Mouse (Mus musculus): ENCODE data around the gene Mat2a.

Gene Mat2a

DNA sequence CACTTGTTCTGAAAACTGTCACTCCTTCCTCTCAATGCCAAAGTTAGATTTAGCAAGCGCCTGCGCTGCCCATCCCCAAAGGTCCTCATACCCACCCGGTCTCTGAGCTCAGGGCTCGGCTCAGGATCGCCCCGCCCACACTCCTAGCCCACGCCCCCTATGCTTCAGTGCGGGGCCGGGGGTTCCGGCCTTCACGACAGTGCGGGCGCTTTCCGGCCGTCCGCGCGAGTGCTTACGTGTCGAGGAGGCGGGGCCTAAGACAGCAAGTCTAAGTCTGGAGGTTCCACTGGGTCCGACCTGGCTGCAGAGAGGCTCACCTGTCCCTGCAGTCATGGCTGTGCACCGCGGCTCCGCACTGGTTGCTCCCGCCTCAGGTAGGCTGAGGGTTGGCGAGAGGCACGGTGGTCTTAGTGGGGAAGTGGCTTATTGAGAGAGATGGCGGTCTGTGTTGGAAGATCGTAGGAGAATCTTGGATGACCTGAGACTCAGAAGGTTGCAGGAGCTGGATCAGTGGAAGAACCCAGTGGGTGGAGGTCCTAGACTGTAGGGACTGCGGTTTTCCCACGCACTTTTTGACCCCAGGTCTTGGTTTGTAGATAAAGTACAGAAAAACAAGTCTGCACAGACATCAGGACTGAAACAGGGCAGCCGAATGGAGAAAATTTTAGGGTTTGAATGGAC, 25.1 kb downstream of the Mat2a start, which contains the start of gene Ggcx:
TSS of gene Ggcx (plus strand) at position 233 of the 681 bp plus-strand sequence.
- DNase-seq, result peak; percentile 92

DNA sequence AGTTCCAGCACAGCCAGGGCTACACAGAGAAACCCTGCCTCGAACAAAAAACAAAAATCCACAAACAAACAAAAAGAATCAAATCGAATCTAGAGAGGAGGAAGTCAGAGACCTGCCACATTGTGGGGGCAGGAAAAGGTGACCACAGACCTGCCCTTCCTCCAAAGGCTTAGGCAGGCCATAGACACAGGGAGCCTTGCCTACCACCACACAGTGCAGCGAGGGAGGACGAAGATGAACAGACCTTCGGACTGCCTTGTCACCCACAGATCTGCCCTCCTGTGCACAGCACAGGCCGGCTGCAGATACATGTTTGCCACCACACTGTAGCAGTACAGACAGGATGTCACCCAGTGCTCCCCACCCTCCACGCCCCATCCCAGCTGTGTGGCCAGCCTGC, 28.8 kb downstream of the Mat2a start:
- DNase-seq, result no peak

DNA sequence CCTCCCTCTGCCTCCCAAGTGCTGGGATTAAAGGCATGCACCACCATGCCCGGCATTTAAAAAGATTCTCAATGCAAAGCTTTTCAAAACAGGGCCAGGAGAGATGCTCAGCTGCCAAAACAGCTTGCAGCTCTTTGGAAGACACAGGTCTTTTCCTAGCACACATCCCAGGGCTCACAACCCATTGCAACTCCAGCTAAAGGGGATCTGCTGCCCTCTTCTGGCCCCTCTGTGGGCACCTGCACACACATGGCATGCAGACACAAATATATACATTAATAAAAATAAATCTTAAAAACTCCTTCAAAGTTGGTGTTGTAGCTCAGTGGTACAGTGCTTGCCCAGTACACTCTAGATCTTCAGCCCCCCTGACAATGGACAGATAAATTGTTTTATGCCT, 29.4 kb downstream of the Mat2a start:
- no peak for DNase-seq

DNA sequence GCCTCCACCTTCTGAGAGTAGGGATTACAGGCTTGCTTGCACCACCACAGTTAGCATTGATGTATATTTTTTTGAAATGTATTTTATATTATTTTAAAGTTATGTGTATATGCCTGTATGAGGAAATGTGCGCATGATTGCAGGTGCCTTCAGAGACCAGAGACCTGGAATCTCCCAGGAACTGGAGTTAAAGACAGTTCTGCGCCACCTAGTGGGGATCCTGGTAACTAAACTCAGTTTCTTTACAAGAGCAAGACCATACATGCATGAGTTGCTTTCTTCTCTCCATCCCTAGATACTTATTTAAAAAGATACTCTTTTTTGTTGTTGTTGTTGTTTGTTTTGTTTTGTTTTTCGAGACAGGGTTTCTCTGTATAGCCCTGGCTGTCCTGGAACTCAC, 29.8 kb downstream of the Mat2a start:
- peak; percentile 56 for DNase-seq

DNA sequence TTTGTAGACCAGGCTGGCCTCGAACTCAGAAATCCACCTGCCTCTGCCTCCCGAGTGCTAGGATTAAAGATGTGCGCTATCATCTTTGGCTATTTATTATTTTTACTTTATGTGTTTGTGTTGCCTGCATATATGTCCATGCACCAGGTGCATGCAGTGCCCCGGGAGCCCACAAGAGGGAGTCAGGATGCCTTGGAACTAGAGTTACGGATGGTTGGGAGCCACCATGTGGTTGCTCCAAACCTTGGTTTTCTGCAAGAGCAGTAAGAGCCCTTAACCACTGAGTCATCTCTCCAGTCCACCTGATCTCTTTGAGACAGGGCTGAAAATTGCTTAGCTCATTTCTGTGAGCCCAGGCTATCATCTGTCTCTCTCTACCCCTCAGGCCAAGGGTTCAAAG, 32.2 kb downstream of the Mat2a start:
- peak; percentile 70 for DNase-seq

DNA sequence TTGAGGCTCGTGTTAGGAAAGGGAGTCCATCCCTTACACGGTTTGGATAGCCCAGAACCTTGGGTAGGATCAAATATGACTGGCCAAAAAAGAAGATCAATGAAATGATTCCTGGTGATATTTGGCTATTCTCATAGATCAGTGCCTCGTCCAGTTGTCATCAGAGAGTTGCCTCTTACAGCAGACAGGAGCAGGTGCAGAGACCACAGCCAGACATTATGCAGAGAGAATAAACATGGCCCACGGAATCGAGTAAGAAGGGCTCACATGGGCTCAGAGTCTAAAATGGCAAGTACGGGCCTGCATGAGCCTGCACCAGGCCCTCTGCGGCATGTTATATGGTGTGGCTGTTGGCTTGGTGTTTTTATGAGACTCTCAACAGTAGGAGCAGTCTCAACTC, 34.0 kb downstream of the Mat2a start:
- DNase-seq, result no peak

DNA sequence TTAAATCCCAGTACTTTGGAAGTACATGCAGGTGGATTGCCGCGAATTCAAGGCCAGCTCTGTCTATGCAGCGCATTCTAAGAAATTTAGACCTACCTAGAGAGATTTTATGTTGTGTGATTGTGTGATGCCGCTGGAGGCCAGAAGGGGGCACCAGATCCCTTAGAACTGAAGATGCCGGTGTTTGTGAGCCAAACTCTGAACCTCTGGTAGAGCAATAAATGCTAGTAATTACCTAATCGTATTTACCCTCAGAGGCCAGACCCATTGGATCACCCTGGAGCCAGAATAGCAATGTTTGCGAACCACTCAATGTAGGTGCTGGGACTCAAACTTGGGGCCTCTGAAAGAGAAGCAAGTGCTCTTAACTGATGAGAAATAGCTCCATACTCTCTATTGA, 37.5 kb downstream of the Mat2a start:
- peak; percentile 56 for DNase-seq

DNA sequence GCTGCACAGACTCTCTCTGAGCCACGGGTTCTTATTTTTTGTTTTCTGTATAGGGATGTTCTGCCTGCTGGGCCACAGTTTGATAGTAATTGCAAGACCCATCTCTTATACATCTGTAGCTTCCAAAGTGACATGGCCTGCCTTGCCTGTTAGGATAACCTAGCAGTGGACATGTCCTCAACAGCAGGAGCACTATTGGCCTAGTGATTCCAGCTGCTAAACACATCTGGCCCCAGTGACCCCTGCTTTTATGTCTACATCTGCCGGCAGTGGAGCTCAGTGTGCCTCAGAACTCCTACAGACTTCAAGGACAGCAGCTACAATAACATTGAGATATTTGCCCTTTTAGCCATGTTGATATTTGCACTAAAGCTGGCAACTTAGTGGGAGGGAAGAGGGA, 39.4 kb downstream of the Mat2a start:
- DNase-seq, result no peak

DNA sequence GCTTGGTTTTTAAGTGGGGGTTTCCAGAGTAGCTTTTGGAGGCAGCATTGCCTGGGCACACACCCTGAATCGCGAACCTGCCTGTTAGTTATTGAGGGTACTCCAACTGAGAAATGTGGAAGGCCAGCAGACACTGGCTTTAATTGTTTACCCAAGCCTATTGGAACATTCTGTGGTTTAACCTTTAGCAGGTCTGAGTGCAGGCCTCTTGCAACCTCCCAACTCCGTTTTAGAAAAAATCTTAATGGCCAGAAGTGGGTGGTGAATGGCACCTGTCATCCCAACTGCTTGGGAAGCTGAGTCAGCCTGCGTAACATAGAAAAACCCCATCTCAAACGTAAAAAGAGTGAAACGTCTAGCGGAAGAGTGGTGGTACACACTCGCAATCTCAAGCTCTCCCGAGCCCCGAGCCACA, 42.5 kb downstream of the Mat2a start:
- DNase-seq, result no peak

DNA sequence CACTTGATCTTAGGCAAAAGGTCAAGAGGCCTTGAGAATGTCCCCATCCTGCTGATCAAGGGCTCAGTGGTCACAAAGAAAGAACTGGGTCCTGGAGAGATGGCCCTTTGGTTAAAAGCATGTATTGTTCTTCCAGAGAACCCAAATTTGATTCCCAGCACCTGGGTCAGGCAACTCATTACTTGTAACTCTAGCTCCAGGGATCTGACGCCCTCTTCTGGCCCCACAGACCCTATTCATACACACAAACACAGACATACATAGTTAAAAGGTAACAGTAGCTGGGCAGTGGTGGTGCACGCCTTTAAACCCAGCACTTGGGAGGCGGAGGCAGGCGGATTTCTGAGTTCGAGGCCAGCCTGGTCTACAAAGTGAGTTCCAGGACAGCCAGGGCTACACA, 47.0 kb downstream of the Mat2a start:
- DNase-seq, result no peak

DNA sequence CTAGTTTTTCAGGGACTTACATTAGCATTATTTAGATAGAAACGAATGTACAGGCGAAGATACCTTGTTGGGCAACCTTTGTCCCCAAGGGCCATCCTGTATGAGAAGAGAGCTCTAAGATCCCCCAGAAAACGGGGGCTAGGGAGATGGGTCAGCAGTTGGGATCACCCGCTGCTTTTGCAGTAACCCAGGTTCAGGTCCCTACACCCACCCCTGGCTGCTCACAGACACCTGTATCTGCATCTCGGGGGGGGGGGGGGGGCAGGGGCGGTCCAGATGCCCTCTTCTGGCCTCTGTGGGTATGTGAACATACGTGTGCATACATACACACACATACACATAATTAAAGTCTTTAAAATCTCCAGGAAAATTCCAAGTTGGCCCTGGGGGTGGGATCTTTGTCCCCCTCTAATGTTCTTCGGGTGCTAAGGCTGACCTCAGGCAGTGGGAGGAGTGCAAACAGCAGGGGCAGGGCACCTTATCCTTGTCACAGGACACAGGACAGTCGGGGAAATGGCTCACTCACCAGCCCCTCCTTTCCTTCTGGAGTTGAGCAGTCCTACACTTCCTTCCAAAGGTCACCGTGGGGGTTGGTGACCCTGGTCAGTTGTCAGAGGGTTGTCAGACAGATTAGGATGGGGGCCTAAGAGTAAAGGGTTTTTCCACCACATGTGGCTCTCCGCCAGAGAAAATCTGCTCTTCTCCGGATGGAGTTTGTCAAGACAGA, 48.4 kb downstream of the Mat2a start:
- DNase-seq, result no peak

DNA sequence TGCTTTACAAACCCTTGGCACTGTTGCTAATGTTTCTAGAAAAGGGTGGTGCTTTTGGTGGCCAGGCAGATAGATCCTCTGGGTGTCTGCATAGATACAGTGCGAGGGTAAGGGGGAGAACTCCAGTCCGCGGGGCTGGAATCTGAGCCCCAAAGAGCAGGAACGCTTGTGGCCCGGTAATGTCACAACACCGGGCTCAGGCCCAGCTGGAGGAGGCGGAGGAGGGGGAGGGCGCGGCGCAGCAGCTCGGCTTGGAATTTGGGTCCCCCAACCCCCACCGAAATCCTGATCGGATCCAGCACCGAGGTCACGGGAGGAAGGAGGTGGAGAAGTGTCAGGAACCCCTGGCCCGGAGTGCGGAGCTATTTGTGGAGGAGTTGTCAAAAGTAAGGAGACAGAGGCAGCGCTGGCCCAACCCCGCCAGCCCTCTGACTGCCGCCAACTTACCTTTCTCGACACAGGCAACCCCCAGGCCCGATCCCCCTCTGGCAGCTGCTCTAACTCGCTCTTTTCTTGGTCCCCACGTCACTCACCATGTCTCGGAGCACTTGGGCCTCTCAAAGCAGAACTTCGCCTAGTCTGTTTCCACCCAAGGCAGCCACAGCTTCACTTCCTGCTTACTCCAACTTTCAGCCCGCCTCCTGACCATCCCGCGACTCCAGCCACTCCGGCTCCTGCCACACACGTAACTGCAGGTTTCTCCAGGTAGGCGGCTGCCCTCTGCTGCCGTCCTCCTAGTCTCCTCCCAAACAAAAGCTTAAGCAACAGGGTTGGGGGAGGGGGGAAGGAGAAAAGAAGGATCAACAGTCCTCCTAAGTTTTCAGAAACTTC, 49.2 kb downstream of the Mat2a start, which contains the start of gene Vamp8:
TSS of gene Vamp8 (minus strand) at position 763 of the 831 bp plus-strand sequence.
- peak; percentile 51 for DNase-seq

DNA sequence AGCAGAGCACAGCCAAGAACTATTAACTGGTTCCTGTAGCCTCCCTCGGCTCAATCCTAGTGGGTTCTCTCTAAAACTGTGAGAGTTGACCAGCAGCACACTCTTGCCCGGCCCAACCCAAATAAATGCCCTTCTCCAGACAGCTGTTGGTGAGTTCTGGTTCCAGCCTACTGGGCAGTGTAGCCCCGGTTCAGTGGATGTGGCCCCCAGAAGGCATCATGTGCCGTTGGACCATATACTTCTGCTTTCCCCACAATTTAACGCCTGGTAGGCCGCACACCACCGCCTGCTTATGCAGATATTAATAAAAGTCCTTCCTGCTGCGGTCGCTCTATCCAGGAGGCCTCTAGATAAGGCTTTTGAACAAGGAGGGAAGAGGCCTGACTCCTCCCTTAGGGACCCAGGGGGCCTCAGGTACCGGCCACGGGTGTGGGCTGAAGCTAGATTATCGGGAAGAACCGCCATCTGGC, 49.9 kb downstream of the Mat2a start:
- peak; percentile 21 for DNase-seq

DNA sequence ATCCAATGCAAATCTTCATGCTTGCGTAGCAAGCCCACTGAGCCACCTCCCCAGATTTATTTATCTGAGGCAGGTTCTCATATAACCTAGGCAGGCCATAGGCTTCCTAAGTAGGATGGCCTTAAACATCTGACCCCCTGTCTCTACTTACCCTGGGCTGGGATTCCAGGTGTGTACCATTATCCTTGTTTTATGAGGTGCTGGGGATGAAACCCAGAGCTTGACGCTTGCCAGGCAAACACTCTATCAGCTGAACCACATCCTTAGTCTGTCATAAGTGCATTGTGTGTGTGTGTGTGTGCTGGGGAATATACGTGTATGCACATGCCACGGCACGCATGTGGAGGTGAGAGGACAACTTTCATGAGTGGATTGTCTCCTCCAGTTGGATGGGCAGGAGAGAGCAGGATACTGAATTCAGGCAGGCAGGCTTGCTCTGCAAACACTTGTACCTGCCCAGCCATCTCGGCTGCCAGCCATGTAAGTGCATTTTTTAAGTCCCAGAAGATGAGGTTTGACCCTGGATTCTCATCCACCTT, 50.5 kb downstream of the Mat2a start:
- no peak for DNase-seq

DNA sequence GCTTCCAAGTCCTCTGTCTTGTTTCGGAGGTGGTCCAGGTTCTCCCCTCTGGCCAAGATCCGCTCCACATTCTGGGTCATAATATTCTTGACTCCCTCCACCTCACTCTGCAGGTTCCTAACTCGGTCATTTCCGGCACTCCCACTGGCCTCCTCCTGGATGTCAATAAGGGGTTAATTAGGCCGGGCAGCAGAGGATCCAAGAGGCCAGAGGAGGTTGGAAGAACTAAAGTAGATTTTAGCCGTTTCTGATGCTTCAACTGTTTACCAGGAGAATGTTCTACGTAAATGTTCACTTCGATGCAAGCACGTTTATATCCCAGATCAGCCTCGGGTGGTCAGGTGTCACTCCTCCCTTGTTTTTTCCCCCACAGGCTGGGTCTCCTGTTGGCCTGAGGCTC, 51.1 kb downstream of the Mat2a start:
- DNase-seq, result no peak

DNA sequence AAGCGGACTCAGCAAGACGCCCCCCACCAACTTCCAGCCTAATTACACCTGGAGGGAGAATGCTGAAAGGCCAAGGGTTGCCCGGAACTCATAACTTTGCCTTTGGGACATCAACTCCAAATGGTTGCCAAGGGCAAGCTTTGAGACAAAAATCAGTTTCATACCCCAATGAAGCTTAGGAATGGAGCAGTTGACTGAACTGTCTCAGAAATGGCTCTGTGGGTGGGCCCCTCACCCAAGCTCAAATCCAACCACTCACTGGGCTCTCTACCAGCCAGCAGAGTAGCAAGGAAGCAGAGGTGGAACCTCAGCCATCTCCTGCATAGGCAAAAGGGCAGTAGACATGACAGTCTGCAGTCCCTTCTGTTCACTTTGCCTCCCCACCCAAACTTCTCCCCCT, 51.5 kb downstream of the Mat2a start:
- no peak for DNase-seq

DNA sequence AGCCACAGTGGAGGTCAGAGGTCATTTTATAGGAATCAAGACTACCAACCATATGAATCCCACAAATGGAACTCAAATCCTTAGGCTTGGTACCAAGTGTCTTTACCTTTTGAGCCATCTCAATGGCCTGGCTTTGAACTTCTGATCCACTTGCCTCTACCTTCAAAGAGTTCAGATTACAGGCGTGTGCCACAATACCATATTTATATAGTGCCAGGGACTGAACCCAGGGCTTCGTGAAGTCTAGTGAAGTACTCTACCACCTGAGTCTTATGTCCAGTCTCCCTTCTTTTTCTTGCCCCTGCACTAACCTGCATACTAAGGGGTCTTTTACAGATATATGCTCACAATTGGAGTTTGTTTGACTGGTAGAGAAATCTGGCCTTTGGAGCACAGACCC, 52.8 kb downstream of the Mat2a start:
- no peak for DNase-seq

DNA sequence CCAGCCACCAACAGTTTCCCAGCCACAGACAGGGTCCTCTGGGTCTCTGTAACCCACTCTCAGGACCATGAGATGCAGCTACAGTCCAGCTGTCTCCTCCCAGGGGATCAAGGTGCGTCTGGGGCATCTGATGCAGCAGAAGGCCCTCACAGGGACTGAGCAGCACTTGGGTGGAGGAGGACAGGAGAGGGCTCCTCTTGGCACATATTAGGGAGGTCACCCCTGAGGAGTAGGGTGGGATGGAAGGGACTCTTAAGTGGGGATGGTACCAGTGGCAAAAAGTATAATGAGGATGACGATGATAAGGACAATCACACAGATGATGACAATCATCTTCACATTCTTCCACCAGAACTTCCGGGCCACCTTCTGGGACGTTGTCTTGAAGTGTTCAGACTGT, 54.1 kb downstream of the Mat2a start:
- DNase-seq, result no peak

DNA sequence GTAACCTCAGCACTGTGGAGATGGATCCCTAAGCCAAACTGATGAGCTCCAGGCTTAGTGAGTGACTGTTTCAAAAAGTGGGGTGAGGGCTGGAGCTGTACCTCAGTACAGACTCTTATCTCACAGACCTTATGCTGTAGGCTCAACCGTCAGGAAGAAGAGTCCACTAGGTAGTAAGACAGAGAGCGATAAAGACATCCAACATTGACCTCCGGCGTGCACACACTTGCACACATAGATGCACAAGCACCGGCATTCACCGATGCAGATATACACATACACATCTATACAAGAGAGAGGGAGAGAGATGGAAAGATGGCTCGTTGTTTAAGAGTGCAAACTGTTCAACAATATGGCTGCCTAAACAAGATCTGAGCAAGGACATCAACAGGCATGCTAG, 55.4 kb downstream of the Mat2a start:
- DNase-seq, result no peak

DNA sequence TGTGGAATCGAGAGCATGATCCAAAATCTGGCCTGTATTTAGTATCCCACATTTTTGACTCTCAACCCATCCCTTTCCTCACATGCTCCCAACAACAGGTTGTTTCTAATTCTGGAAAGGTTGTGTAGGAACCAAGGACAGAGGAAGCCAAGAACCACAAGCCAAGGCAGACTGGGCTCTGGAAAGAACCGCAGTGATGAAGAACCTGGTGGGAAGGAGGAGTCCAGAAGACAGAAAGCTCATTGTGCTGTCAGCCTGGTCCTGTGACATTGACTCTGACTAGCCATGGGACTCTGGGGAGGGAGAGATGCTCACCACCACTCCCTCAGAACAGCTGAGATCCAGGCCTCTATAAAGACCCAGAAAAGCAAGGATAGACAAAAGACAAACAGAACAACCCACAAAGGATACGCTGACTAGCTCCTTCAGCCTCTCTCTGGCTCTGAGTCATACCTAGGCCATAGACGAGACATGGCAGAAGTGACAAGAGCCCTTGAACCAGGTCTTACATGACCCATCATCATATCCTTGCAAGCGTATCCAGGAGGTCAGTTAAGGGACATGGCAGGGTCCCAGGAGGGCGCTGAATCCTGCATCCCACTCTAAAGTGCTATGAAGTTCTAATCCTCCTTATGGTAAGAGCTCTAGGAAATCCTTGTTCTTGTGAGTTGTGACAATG, 56.1 kb downstream of the Mat2a start:
- DNase-seq, result no peak
